Mouse (Mus musculus): ENCODE measurements around the gene Rps2.

- TF ChIP-seq CTCF (IDR thresholded peaks at IDR 0.05; ENCODE audit: control insufficient read depth, insufficient read depth, insufficient replicate concordance, low read depth, low read length): no peak
- TF ChIP-seq POLR2A (IDR thresholded peaks at IDR 0.05; ENCODE audit: control insufficient read depth, low read depth, low read length): no peak
These were observed 16.6 kb downstream of the Rps2 start for GRCm38 (mm10) chr17:24734513-24734912.

All from testis, adult 2 months (tissue).